Mouse (Mus musculus) kidney, postnatal 25 days (tissue): ENCODE measurements around the gene Izumo1.

Experiments
- DNase-seq, 2 experiments: peaks; one replicate each; pipeline ENCODE4 v3.0.0; 2021; ENCODE audit warnings: mixed read lengths in 2 of 2

Gene Izumo1

GRCm38 (mm10) chr7:45618316-45618715 lies 3.3 kb upstream of the Izumo1 start:
- no peak for DNase-seq

DNA sequence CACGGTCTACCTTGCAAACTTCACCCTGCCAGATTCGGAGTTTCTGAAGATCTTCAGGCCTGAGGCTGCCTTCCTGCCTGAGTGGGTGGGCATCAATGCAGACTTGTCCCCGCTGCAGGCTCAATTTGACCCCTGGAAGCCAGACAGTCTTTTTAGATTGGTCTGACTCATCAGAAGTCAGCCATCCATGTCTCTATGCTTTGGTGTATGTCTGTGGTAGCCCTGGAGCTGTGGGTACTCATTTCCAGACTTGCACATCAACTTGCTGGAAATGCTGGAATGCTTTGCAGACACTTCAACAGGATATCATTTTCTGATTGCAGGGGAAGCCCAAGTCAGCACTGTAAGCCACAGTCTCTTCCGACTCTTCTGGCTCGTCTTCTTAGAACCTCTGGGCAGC lies 2.0 kb upstream of the Izumo1 start:
- DNase-seq, result no peak

- no peak for DNase-seq
Measured at GRCm38 (mm10) chr7:45623507-45623906, 1.9 kb downstream of the Izumo1 start.

DNA sequence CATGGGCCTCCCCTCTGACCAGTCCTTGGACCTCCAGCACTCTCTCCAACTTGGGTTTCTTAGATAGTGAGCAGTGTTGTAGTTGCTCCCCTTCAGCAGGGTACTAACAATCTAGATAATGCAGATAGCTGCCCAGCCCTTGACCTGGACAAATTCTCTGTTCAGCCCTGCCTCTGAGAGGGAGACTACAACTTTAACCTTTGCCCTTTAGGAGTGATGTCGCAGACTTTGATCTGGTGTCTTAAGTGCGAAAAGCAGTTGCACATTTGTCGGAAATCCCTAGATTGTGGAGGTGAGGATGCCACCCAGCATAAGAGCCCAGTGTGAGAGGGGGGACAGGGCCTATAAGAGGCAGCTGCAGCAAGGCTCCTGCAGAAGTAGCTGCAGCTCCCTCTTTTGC lies 3.1 kb downstream of the Izumo1 start:
- DNase-seq, result peak in 1 of 2 experiments; percentile 30

- DNase-seq, result no peak
Measured at GRCm38 (mm10) chr7:45625481-45625880, 3.9 kb downstream of the Izumo1 start.

DNA sequence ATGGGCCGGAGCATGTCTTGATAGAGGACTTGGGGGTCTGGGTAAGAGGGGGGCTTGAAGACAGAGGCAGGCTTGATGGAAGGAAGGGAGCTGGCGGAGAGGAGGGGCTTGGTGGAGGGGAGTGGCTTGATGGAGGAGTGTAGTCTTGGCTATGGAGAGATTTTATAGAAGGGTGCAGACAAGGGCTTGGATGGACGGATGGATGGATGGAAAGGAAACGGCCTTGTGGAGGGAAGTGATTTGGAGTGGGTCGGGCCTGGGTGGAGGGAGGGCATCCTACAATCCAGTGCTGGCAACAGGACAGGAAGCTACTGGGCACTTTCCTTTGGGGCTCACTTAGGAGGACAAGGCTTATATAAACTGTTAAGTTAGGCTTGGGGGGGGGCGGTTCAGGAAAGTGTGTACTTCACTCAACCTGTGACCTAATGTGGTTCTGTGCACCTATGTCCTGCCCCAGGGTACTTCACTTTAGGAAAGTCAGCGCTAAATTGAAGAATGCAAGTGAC lies 5.0 kb downstream of the Izumo1 start:
- peak in 1 of 2 experiments; percentile 40 for DNase-seq

- peak; percentile 66 to 88 for DNase-seq
Measured at GRCm38 (mm10) chr7:45627261-45627660, 5.7 kb downstream of the Izumo1 start, which contains the start of gene Rasip1. Gene Rasip1 (plus strand): TSS chr7:45627488.

DNA sequence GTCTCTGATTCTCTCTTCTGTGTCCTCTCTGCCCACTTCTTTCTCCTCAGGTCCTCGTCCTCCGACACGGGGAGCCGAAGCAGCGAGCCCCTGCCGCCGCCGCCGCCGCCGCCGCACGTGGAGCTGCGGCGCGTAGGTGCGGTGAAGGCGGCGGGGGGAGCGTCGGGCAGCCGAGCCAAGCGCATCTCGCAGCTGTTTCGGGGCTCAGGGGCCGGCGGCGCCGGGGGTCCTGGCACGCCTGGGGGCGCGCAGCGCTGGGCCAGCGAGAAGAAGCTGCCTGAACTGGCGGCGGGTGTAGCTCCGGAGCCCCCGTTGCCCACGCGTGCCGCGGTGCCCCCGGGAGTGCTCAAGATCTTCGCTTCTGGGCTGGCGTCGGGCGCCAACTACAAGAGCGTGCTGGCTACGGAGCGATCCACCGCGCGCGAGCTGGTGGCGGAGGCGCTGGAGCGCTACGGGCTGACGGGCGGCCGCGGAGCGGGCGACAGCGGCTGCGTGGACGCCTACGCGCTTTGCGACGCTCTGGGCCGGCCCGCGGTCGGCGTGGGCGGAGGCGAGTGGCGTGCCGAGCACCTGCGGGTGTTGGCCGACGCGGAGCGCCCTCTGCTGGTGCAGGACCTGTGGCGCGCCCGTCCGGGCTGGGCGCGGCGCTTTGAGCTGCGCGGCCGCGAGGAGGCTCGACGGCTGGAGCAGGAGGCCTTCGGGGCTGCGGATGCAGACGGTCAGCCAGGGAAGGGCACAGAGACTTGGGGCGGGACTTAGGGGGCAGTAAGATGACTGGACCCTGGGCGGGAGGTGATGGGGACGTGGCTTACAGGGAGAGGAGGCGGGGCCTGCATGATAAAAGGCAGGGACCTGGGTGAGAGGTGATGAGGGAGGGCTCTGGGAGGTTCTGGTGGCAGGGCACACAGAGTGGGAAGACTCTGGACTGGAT lies 7.0 kb downstream of the Izumo1 start:
- DNase-seq, result peak; percentile 92 to 93

- peak in 1 of 2 experiments; percentile 49 for DNase-seq
Measured at GRCm38 (mm10) chr7:45630064-45630907, 8.7 kb downstream of the Izumo1 start.

DNA sequence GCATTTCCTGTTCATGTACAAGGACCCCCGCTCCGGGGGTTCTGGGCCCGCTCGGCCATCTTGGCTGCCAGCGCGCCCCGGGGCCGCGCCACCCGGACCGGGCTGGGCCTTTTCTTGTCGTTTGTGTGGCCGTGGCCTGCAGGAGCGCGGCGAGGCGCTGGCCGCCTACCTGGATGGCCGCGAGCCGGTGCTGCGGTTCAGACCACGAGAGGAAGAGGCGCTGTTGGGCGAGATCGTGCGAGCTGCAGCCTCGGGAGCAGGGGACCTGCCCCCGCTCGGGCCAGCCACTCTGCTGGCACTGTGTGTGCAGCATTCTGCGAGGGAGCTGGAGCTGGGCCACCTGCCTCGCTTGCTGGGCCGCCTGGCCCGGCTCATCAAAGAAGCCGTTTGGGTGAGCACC lies 10.9 kb downstream of the Izumo1 start:
- peak; percentile 43 to 61 for DNase-seq

DNA sequence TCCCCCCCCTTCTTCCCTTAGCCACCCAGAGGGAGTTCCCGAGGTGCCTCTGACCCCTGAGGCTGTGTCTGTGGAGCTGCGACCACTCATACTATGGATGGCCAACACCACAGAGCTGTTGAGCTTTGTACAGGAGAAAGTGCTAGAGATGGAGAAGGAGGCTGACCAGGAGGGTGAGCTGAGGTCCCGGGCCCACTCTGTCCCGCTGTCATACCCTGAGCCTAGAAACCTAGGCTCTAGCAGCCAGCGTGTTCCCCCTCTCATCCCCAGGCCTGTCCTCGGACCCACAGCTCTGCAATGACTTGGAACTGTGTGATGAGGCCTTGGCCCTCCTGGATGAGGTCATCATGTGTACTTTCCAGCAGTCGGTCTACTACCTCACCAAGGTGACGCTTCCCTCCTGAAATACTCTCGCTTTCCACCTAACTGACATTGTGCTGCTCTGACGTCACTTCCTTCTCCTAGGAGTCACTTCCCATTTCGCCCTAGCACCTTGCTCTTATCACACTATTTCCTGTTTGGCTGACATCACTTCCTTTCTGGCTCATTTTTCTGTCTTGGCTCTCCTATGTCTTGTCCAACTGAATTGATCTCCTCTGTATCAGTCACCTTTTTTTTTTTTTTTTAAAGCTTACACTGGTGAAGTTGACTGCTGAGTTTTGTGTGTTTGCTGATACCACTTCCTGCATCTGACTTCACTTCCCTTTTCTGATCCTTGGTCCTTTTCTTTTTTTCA lies 13.5 kb downstream of the Izumo1 start:
- no peak for DNase-seq

- DNase-seq, result peak; percentile 74 to 82
Measured at GRCm38 (mm10) chr7:45635711-45636688, 14.4 kb downstream of the Izumo1 start.

DNA sequence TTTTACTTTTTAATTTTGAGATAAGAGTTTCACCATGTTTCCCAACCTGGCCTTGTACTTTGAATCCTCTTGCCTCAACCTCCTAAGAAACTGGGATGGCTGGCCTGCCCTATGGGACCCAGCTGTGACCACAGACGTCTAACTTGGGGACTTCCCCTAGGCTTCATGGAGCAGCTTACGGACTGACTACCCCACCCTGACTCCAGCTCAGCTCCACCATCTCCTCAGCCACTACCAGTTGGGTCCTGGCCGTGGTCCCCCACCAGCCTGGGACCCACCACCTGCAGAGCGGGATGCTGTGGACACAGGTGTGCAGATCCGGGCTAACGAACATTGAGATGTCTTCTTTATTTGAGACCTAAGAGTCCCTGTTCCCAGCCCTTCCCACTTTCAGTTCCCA lies 16.1 kb downstream of the Izumo1 start:
- DNase-seq, result no peak

DNA sequence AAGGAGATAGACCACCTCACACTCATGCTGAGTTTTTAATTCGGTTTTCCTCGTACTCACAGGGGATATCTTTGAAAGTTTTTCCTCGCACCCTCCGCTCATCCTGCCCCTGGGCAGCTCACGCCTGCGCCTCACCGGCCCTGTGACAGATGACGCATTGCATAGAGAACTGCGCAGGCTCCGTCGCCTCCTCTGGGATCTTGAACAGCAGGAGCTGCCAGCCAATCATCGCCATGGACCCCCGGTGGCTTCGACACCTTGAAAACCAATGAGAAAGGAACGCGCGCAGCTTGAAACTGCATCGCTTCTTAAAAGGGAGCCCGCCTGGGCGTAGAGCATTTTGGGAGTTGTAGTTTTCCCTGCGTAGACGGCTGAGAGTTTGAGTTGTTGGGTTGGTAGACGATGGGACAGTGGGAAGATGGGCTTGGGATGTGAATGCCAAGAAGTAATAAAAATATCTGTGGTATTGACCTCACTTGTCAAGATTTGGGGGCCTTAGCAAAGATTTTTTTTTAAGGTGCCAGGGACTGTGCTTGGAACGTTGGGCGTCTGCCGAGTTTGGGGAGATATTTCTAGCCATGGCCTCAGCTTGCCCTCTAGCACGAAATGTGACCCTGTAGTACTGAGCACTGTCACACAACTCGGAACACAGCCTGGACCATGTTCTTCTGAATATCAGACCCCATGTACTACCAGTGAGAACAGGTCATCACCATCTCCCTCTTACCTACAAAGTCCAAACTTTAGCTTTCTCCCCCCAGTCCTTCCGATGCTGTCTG lies 17.2 kb downstream of the Izumo1 start:
- peak; percentile 93 to 97 for DNase-seq

GRCm38 (mm10) chr7:45639561-45640027 lies 18.0 kb downstream of the Izumo1 start, which contains the start of gene Mamstr:
Gene Mamstr (plus strand): TSS chr7:45639977.
- no peak for DNase-seq

- DNase-seq, result no peak
Measured at GRCm38 (mm10) chr7:45640191-45640957, 18.8 kb downstream of the Izumo1 start.

DNA sequence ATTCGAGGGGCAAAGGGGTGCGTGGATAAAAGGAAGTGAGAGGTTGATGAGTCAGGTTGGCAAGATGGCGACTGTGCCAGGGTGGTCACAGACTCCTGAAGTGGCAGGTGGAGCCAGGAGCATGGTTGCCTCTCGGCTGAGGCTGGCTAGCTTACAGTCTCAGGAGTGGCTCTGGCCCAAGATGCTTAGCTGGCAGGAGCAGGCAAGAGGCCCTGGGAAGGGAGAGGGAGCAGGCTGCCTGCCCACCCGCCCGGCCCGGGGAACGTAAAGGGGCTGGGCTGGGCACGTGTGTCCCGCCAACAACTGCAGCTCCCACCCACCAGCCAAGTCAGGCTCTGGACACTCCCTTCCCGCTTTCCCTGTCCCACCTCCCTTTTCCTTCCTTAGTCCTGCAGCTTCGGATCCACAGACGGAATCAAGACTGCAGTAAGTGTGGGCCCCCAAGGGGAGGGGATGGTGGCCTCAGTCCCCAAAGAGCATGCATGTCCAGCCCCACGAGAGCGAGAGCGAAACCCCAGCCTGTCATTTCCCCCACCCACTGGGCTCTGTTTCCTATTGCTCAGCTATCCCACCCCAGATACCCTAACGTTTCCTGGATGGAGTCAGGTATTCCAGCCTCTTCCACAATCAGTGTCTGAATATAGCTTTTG lies 19.9 kb downstream of the Izumo1 start:
- peak; percentile 27 to 68 for DNase-seq

DNA sequence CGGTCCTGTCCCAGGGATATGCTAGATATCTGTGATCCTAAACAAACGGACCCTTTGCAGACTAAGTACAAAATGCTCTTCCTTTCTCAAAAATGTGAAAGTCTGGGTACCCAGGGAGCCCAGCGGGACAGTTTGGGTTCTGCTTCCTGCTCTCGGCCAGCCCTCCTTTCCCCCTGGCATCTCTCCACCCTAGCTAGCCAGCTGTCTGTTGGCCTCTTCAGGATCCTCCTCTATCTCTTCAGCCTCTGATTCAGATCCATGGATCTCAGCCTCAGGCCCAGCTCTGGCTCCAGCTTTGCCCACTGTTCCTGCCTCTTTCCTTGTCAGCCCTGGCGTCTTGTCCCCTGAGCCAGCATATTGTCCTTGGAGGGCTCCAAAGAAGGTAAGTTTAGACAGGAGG lies 20.5 kb downstream of the Izumo1 start:
- DNase-seq, result no peak
